Mouse (Mus musculus) thymus, postnatal 10 days (tissue): ENCODE data around the gene Adgrf5.

Experiments used
- DNase-seq, 2 experiments: peaks; one replicate each; pipeline ENCODE4 v3.0.0; 2021; ENCODE audit warnings: low spot score in 2 of 2

Adgrf5 gene

DNA sequence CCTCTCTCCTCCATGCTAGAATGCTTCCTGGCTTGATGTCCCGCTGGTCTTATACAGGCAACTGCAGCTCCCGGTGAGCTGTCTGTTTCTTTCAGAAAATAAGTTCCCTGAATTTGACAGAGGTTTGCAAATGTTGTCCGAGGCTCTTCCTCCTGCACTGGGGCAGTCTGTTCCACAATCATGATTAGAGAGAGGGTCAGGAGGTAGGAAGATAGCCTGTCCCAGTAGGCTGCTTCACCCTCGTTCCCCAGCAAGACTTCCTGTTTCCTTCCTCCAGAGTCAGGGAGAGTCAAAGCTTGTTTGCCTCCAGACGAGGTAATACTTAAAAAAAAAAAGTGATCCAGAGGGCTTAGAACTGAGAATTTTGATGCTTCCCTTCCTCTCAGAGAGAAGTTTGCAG is 16.3 kb downstream of the Adgrf5 start:
- DNase-seq = no peak

- DNase-seq = no peak
Measured at GRCm38 (mm10) chr17:43378703-43379102, 18.5 kb downstream of the Adgrf5 start.

DNA sequence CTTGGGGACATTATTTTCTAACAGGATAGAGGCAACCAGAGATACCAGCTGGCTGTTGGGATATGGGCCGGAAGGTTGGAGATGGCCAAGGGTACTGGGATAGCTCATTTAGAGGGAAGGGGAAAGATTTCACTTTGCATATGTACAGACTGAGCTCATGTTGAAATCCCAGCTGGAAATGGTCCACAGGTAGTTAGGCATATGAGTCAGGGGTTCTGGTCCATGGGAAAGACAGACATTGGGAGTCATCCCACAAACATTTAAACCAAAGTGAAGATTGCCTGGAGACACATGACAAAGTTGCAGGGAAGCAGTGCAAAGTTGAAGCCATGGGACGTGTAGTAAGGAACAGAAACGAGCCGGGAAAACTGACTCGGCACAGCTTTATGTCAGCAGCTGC is 26.1 kb downstream of the Adgrf5 start:
- DNase-seq = no peak

- DNase-seq = no peak
Measured at GRCm38 (mm10) chr17:43387171-43387570, 26.9 kb downstream of the Adgrf5 start.

- no peak for DNase-seq
Measured at GRCm38 (mm10) chr17:43389256-43389655, 29.0 kb downstream of the Adgrf5 start.

GRCm38 (mm10) chr17:43392191-43392590 is 31.9 kb downstream of the Adgrf5 start:
- no peak for DNase-seq

DNA sequence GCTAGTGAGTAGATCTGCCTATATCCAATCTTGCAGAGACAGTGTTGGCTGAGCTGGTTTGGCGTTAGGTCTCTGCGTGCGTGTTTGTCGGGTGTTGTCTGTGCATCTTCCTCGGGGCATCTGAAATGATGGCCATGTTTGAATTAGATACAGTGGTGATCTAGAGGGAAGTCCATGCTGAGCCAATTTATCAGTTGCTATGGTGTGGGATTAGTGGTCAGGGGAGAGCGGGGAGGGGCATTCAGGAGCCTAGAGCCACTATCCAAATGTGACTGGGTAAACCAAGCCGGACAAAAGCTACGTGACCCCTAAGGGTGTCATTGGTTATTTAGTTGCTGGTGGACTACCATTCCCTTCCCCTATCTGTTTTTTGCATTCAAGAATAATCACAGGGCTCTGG is 33.4 kb downstream of the Adgrf5 start:
- DNase-seq = no peak

- no peak for DNase-seq
Measured at GRCm38 (mm10) chr17:43395400-43396258, 35.4 kb downstream of the Adgrf5 start.

DNA sequence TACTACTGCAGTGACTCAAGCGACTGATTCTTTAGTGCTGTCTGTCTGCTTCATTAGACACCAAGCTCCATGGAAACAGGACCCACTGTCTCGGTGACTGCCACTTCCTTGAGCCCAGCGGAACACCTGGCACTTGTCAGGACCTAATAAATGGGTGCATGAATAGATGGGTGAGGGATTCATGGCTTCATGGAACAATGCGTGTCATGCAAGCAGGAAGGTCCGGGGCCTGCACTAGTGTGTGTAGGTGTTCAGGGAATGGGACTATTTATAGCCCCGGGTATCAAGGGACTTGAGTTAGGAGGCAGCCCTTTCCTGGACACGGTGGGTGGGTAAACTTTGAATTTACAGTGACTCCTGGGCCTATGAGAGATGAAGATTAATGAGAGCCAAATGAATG is 38.4 kb downstream of the Adgrf5 start:
- DNase-seq = no peak

- no peak for DNase-seq
Measured at GRCm38 (mm10) chr17:43399151-43399550, 38.9 kb downstream of the Adgrf5 start.

GRCm38 (mm10) chr17:43400483-43400882 is 40.2 kb downstream of the Adgrf5 start:
- no peak for DNase-seq

GRCm38 (mm10) chr17:43403851-43404250 is 43.6 kb downstream of the Adgrf5 start:
- DNase-seq = no peak

DNA sequence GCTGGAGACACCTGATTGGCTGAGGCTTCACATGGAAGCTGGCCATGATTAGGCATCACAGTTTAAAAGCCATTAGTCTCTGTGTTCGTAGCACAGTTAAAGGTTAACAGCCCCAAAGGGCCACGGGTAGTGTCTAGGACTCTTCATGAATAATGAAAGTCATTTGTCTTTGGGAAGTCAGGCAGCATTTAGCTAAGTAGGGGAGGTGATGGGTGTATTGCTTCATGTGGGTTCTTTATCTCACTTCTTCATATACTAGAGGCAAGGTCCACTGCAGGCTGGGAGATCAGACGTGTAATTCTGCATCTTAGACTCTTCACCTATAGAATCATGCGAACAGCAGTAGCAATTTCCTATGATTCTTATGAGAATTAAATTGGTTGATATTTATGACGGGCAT is 44.2 kb downstream of the Adgrf5 start:
- no peak for DNase-seq

GRCm38 (mm10) chr17:43406321-43406720 is 46.1 kb downstream of the Adgrf5 start:
- DNase-seq = no peak

- DNase-seq = no peak
Measured at GRCm38 (mm10) chr17:43407548-43407947, 47.3 kb downstream of the Adgrf5 start.

- no peak for DNase-seq
Measured at GRCm38 (mm10) chr17:43413182-43413581, 52.9 kb downstream of the Adgrf5 start.

- no peak for DNase-seq
Measured at GRCm38 (mm10) chr17:43419204-43419603, 59.0 kb downstream of the Adgrf5 start.

GRCm38 (mm10) chr17:43420381-43420780 is 60.1 kb downstream of the Adgrf5 start:
- DNase-seq = no peak

- no peak for DNase-seq
Measured at GRCm38 (mm10) chr17:43423953-43424352, 63.7 kb downstream of the Adgrf5 start.

DNA sequence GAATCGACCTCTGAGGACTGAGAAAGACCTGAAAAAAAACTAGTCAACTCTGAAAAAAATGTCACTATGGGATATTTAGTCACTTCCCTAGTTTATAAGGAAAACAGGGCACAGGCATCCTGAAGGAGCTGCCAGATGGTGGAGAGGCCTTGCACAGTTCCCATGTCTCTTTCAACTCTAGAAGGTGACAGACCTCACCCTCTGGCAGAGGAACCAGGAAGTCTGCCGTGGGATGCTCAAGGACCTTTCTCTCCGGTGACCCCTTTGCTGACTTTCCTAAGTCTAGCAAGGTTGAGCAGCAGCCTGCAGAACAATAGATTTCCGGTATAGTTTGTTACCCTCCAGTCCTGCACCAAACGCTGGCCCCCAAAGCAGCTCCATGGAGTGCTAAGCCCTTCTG is 71.4 kb downstream of the Adgrf5 start:
- no peak for DNase-seq

DNA sequence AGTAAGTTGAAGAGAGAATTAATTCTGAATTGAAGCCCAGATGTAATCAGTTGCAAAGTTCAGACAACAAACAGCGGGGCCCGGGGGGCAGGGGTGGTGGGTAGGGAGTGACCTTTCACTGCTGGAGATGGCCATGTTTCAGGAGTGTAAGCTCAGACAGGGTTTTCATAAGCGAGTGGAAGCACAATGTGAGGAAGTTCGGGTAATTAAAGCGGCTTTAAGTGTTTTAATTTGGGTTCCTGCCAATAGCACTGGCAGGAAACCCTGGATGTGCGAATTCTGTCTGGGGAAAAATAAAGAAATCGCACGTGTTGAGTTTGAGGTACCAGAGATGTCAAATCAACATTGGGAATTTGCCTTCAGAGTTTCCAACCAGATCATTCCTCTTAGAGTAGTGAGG is 74.2 kb downstream of the Adgrf5 start:
- no peak for DNase-seq

DNA sequence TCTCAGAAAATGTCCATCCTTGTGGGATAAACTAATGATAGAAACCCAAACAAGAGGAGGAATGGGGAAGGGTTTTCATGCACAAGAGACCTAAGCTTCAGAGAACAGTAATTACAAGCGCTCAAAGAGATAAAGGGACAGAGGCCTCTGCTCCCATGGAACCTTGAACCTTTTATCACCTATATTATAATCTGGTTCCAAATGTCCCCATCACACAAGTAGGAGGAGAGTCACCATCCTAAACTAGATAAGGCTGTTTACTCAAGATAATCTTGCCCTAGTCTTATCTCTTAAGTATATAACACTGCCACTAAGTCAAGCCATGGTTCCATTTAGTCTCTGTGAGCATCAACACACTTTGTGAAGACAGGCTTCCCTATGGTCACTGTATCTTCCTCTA is 91.0 kb downstream of the Adgrf5 start:
- no peak for DNase-seq

- DNase-seq = peak; percentile 32 to 69
Measured at GRCm38 (mm10) chr17:43458598-43458997, 98.3 kb downstream of the Adgrf5 start.

- no peak for DNase-seq
Measured at GRCm38 (mm10) chr17:43459737-43460230, 99.5 kb downstream of the Adgrf5 start.
